Mouse (Mus musculus) ES-Bruce4 (cell line): ENCODE measurements around the gene Card19. TPM values are rescaled to one million over a fixed set of nuclear protein-coding genes. Genes with fewer than 3 reads are reported as not detected.

ENCODE experiments used
- H3K27ac ChIP-seq: 2 replicates; pipeline ENCODE4 v1.5.1; 2012; ENCODE audit warnings: low read length, inconsistent platforms; ENCODE audit not compliant: insufficient read depth
- H3K27me3 ChIP-seq: 2 replicates; pipeline ENCODE4 v1.6.1; 2012; ENCODE audit warnings: mild to moderate bottlenecking, low read length, inconsistent platforms; ENCODE audit not compliant: control insufficient read depth, poor library complexity, insufficient read depth, severe bottlenecking
- H3K36me3 ChIP-seq: 2 replicates; pipeline ENCODE4 v1.6.1; 2012; ENCODE audit warnings: inconsistent platforms, mild to moderate bottlenecking, low read length, moderate library complexity; ENCODE audit not compliant: control insufficient read depth, poor library complexity, insufficient read depth, severe bottlenecking
- H3K4me1 ChIP-seq: one replicate; pipeline ENCODE4 v1.8.1; 2011; ENCODE audit warnings: low read length; ENCODE audit not compliant: control insufficient read depth, insufficient read depth
- H3K4me3 ChIP-seq: 2 replicates; pipeline ENCODE4 v1.5.1; 2011; ENCODE audit warnings: low read depth, mild to moderate bottlenecking, low read length
- H3K9ac ChIP-seq: 2 replicates; pipeline ENCODE4 v1.6.1; 2012; ENCODE audit warnings: low read depth, mild to moderate bottlenecking, inconsistent platforms; ENCODE audit not compliant: poor library complexity, severe bottlenecking
- H3K9me3 ChIP-seq: replicated peaks from 2 replicates; pipeline ENCODE4 v1.6.1; 2012; ENCODE audit warnings: mild to moderate bottlenecking, low read length, inconsistent platforms; ENCODE audit not compliant: control insufficient read depth, poor library complexity, insufficient read depth, severe bottlenecking
- CTCF ChIP-seq: IDR thresholded peaks from one replicate; pipeline ENCODE4 v1.8.1; 2011; ENCODE audit warnings: low read depth, low read length
- EP300 ChIP-seq: IDR thresholded peaks from 2 replicates; pipeline ENCODE4 v1.6.1; 2011; ENCODE audit warnings: low read depth, low read length; ENCODE audit not compliant: insufficient read depth
- POLR2A ChIP-seq: IDR thresholded peaks from one replicate; pipeline ENCODE4 v1.8.1; 2011; ENCODE audit warnings: low read length; ENCODE audit not compliant: insufficient read depth
- polyA plus RNA-seq: library from polyadenylated mRNA; stranded (reverse); fragments of >200 nt; gene quantifications from 2 replicates; pipeline ENCODE4 v1.2.4, GENCODE M21; 2011; ENCODE audit warnings: low read depth; ENCODE audit not compliant: missing spikeins, insufficient read depth, insufficient read length

The Card19 gene
- polyA plus RNA-seq, 1 experiment = 22.1 TPM

DNA sequence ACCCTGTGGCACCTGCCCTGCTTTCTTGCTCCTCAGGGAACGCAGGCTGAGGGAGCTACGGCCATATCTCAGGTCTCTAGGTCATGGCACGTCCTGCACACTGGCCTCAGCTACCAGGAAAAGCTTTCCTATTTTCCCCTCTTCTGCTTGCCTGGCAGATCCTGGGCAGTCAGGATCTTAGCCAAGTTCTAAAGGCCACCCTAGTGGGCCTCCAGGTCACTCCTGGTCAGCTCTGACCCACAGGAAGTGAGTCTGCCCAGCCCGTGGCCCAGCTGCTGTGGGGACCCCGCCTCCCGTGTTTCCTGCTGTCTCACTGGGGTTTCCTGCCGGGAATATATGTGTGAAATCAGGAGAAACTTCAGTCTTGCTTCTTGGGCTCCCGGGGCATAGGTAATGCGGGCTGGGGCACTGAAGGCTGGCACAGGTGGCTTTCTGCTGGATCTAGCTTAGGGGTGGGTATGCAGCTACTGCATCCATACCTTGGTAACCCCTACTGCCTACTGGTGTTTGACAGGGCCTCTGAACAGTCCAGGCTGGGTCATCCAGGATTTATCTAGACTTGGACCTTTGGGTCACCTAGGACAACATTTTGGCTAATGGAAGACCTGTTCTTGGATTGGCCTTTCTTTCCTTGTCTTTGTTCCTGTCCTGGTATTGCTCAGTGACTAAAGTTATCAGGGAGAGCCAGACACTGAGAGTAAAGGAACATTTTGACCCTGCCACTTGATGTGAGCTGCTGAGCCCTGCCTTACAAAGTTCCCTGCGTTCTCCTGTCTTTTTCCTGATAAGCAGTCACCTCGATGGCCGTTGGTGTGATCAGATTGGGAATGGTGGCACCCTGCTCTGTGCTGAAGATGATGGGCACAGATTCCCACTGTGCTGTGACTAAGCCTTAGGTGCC is 25.6 kb downstream of the Card19 start:
- Histone ChIP-seq H3K9me3 (no peaks in the 10 kb centered on the region), H3K4me3 (no peak overlapping the region), H3K27ac (no peak overlapping the region), H3K9ac (no peak overlapping the region), H3K4me1 (peaks cover 2% of the 10 kb centered on the region), H3K36me3 (no peaks in the 10 kb centered on the region), H3K27me3 (no peaks in the 10 kb centered on the region)
- no peak for TF ChIP-seq EP300
- TF ChIP-seq POLR2A = no peak
- TF ChIP-seq CTCF = no peak

DNA sequence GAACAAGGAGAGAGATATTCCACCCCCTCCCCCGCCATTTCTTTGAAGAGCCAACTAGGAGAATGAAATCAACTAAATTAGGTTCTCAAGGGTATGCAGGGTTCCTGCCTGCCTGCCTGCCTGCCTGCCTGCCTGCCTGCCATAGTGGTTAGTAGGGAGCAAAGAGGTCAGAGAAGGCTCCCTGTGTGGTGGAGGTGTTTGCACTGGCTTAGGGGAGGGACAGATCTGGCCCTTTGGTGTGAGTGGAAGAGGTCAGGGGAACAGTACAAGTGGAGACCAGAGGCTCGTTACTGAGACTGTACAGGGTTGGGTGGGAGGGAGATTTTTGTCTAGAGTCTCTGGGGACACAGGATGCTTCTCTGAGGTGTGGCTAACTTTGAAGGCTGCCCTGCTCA is 26.9 kb downstream of the Card19 start:
- Histone ChIP-seq H3K4me3 (no peak overlapping the region), H3K27me3 (no peaks in the 10 kb centered on the region), H3K9me3 (no peaks in the 10 kb centered on the region), H3K9ac (no peak overlapping the region), H3K4me1 (peaks cover 2% of the 10 kb centered on the region), H3K27ac (no peak overlapping the region), H3K36me3 (no peaks in the 10 kb centered on the region)
- no peak for TF ChIP-seq POLR2A
- TF ChIP-seq EP300 = no peak
- TF ChIP-seq CTCF = no peak

DNA sequence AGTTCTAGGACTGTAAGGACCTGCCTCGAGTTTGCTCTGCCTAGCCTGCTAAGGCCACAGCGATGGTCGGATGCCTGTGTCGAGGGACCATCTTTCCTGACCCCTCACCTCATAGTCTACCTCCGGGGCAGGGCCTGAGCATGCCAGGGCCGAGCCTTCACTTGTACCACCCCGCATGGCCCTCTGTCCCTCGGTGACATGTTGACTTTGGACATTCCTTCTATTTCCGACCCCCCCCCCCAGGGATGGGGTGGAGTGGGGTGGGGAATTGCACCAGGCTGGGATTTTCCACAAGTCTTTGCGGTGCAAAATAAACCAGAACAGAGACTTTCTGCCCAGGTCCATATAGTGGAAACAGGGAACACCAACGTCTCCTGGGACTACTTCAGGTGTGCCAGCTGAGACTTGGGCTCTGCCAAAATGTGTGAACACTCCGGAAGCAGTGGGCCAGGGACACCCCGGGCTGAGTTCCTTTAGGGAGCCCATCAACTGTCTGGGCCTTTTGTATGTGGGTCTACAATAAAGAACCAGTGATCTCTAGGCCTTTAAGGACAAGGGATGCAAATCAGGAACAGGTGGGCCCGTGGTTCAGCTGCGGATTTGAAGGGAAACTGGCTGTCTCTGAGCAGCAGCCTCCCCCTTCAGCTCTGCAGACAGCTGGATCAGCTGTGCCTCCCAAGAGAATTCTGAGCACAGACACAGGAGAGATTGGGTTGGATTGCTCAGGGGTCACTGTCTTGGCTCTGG is 27.4 kb downstream of the Card19 start:
- no peaks in the 10 kb centered on the region for H3K27me3 ChIP-seq
- H3K27ac ChIP-seq = no peak overlapping the region
- H3K4me3 ChIP-seq = peak overlapping the region; percentile 68
- no peaks in the 10 kb centered on the region for H3K36me3 ChIP-seq
- H3K4me1 ChIP-seq = peaks cover 2% of the 10 kb centered on the region
- H3K9ac ChIP-seq = peak overlapping the region; percentile 86
- H3K9me3 ChIP-seq = no peaks in the 10 kb centered on the region
- no peak for TF ChIP-seq CTCF
- TF ChIP-seq EP300 = 0 out of 2 replicates have a peak, but pooled peaks have one; percentile 8
- no peak for TF ChIP-seq POLR2A

DNA sequence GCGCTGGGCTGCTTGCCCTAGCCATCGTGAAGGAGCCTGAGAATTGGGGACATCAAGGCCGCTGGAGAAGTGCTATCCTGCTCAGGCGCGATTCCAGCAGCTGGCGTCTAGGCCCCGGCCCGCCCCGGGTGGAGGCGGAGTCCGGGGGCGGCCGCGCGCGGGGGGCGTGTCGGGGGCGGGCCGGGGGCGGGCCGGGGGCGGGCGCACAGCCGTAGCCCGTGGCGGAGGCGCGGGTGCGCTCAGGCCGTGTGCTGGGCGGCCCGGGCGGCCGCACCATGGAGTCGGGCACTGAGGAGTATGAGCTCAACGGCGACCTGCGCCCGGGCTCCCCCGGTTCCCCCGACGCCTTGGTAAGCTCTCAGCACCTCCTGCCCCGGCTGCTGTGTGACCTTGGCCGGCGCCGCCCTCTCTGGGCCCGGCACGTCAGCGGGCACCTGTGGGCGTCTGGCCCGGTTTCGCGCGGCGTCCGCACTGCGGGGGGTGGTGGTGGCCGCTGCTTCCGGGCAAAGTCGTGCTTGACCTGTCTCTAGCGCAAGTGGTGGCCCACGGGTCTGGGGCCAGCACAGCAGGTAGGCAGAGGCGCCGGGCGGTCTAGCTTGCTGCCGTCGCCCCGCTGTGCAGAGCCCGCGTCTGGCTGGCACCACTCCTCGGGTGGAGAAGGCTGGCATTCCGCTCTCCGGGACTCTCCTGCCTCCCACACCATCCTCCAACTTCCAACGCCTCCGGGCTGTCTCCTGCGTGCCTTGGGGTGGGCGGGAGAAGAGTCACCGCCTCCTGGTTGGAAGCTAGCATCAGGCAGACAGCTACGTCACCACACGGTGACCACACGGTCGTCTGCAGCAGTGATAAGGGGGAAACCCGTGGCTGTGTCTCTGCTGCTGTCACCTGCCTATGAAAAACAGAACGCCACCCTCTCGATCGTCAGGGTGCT is 28.3 kb downstream of the Card19 start, which contains the start of gene Ninj1:
Ninj1 (plus strand) TSS at position 198 of the 931 bp plus-strand sequence.
- no peaks in the 10 kb centered on the region for H3K36me3 ChIP-seq
- H3K9me3 ChIP-seq = no peaks in the 10 kb centered on the region
- no peak within 1 kb of the TSS for H3K27ac ChIP-seq
- H3K9ac ChIP-seq = peak within 1 kb of the TSS; percentile 86
- TF ChIP-seq CTCF (no peak), POLR2A (peak; percentile 55)
- peaks cover 4% of the 10 kb centered on the region for H3K4me1 ChIP-seq
- no peaks in the 10 kb centered on the region for H3K27me3 ChIP-seq
- H3K4me3 ChIP-seq = peak within 1 kb of the TSS; percentile 68

DNA sequence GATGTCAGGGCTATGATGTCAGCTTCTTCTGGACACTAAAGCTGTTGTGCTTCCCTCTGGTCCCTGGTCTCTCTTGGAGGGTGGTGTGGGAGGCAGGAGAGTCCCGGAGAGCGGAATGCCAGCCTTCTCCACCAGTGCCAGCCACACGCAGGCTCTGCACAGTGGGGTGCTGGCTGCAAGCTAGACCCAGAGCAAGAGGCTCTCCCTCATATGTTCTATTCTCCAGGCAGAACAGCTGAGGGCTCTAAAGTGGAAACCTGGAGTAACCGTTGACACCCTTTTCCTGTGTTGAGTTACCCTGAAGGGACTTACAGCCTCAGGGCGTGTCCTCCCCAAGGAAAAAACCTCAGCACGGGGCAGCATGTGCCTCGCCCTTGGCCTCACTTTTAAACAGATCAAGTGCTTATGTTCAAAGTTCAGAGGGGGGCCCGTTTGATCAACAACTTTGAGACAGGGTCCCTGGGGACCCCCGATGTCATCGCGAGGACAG is 29.0 kb downstream of the Card19 start:
- Histone ChIP-seq H3K9me3 (no peaks in the 10 kb centered on the region), H3K27me3 (no peaks in the 10 kb centered on the region), H3K4me1 (peaks cover 6% of the 10 kb centered on the region)

More for the DNA sequence above, 29.0 kb downstream of the Card19 start:
- TF ChIP-seq EP300 = no peak
- no peak for TF ChIP-seq CTCF
- TF ChIP-seq POLR2A = no peak
- Histone ChIP-seq H3K9ac (peak overlapping the region; percentile 86), H3K27ac (no peak overlapping the region), H3K4me3 (peak overlapping the region; percentile 13; the same call in 1 of the 2 replicates), H3K36me3 (no peaks in the 10 kb centered on the region)
